Mouse (Mus musculus) gastrocnemius, adult 8-10 months (tissue): Measurements from ENCODE around the gene Wnt2b. TPM values are rescaled to one million over a fixed set of nuclear protein-coding genes. Genes with fewer than 3 reads are reported as not detected.

Source experiments
- DNase-seq, 2 experiments: peaks; one replicate each; pipeline ENCODE4 v3.0.0; 2022; ENCODE audit warnings: low spot score in 2 of 2
- total RNA-seq, 4 experiments: library from RNA; stranded (reverse); gene quantifications; 2 replicates each; pipeline ENCODE4 v1.2.4; 2022

Gene Wnt2b
- total RNA-seq, 4 experiments from 2014 or later = 0.07 to 0.46 (median 0.10) TPM

GRCm38 (mm10) chr3:104963331-104964276 lies 1.9 kb upstream of the Wnt2b start:
- no peak for DNase-seq

GRCm38 (mm10) chr3:104962866-104963265 lies 1.1 kb upstream of the Wnt2b start:
- DNase-seq = no peak

DNA sequence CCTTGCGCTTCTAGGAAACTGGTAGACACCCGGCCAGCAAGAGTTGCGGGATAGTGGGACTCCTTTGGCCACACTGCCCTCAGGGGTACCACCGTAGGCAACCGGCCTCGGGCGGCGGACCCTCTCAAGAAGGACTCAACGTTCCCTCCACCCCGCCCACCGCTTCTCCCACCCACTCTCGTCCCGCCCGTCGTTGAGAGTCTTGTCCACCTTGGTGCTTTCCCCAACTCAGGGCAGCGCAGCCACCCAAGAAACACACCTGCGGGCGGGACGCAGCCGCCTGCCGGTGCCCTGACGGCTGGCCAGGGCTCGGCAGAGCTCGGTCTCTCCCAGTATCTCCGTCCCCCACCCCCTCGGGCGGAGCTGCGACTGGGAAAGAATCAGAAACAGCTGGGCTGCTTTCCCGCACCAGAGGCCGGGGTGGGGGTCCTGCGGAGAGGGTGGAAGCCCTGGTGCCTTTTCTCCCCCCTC lies 455 bp upstream of the Wnt2b start:
- no peak for DNase-seq

GRCm38 (mm10) chr3:104960026-104961000 lies 1.4 kb downstream of the Wnt2b start:
- no peak for DNase-seq

DNA sequence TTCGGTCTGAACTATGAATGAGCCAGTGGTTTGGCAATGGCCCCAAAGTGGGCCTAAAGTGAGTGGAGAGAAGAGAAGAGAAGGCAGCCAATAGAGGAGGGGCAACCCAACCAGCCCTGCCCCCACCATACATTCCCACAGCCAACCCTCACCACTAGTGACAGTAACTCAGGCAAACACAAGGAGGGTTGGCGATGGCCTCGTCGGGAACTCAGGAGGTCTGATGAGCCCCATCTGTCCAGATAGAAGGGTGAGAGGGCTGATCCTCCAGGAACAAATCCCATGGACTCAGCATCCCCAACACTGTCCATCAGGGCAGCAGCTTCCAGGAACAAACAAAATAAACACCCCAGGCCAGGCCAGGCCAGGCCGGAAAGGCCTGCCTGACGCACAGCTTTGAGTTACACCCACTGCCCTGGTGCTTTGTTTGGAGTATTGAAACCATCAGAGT lies 5.6 kb downstream of the Wnt2b start:
- DNase-seq = no peak

DNA sequence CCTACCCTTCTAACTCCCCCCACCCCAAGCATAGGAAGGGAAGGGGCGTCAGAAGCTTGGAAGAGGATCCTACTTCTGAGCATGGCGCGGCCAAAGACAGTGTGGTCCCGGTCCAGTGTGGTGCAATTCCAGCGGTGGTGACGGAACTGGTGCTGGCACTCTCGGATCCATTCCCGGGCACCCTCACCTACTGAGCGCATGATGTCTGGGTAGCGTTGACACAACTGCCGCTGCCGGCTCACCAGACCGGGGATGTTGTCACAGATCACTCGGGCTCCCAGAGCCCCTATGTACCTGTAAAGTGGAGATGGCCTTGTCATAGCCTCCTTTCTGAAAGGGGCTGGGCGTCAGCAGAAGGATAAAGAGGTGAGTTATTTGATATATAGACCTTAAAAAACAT lies 7.2 kb downstream of the Wnt2b start:
- DNase-seq = no peak

GRCm38 (mm10) chr3:104954137-104954536 lies 7.6 kb downstream of the Wnt2b start:
- DNase-seq = no peak

DNA sequence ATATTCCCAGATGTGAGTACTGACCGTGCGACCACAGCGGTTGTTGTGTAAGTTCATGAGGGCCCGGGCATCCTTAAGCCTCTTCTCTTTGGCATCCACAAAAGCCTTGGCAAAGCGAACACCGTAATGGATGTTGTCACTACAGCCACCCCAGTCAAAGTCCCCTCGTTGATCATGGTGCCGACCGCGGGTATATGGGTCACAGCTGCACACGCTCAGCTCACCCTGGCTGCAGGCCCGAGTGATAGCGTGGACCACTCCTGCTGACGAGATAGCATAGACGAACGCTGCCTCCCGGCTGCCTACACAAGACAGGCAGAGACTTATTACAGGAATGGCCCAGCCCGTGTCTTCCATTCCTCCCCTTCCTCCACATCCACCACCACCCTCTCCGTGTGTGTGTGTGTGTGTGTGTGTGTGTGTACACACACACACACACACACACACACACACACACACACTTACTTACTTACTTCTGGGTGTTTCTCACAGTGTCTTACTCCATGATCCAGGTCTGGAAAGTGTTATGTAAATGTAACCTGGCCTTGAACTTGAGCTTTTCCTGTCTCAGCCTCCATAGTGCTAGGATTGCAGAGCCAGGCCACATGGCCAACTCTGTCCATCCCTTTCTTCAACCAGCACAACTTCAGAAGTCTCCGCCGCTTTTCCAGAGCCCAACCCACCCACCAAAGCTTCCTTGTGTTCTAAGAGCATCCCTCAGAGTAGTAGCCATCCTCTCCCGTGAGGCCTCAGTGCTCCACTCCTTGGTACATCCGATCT lies 8.6 kb downstream of the Wnt2b start:
- no peak for DNase-seq

DNA sequence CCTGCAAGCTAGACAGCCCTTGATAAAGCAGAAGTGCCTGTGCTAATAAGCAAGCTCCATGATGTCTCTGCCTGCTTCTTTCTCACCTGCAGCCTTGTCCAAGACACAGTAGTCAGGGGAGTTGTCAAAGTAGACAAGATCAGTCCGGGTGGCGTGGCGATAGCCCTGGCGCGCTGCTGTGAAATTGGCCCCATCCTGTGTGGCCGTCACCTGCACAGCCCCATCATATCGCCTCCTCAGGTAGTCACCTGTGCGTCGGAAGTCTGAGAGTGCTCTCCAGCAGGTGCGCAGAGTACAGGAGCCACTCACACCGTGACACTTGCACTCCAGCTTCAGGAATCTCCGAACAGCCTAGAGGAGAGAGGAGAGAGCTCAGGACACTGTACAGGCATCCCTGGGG lies 10.8 kb downstream of the Wnt2b start:
- no peak for DNase-seq

GRCm38 (mm10) chr3:104944894-104945293 lies 16.8 kb downstream of the Wnt2b start:
- no peak for DNase-seq

DNA sequence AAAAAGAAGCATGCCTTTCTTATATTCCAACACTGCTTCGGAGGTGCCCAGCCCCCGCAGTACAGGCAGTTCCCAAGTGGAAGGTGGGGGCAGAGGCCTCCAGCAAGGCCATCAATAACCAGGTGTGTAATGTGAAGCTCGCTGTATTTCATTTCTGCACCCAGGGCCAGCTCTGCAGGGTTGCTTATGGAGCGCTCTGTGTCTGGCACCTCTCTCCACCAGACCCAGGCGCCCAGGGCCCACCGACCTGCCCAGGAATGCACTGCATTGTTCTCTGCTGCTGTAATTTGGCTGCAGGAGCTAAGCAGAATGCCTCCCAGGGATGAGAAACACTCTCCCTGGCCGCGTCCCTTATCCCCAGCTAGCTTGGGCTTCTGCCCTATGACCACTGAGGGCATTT lies 18.4 kb downstream of the Wnt2b start:
- no peak for DNase-seq

- DNase-seq = no peak
Observed at GRCm38 (mm10) chr3:104942682-104943081, 19.0 kb downstream of the Wnt2b start.

DNA sequence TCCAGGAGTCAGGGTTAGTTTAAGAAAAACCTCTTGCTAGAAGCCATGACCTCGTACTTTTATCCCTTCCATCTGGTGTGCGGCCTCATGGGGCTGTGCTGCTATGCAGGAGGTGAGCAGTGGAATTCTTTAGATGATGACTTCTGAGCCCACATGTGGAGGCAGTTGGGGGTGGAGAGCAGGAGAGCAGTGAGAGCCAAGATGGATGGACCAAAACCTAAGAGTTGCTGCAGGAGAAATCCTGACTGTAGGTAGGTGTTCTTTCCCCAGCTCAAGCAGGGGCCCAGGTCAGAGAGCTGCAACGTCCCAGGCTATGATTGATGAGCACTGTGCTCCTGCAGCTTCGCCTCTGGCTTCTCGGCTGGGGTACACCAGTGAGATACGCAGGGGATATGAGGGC lies 21.0 kb downstream of the Wnt2b start:
- no peak for DNase-seq

GRCm38 (mm10) chr3:104938327-104938726 lies 23.4 kb downstream of the Wnt2b start:
- no peak for DNase-seq

- DNase-seq = no peak
Observed at GRCm38 (mm10) chr3:104937728-104938305, 23.9 kb downstream of the Wnt2b start.

GRCm38 (mm10) chr3:104929385-104929784 lies 32.3 kb downstream of the Wnt2b start:
- DNase-seq = no peak

GRCm38 (mm10) chr3:104914986-104915385 lies 46.7 kb downstream of the Wnt2b start:
- no peak for DNase-seq

GRCm38 (mm10) chr3:104909195-104909594 lies 52.5 kb downstream of the Wnt2b start:
- DNase-seq = no peak

DNA sequence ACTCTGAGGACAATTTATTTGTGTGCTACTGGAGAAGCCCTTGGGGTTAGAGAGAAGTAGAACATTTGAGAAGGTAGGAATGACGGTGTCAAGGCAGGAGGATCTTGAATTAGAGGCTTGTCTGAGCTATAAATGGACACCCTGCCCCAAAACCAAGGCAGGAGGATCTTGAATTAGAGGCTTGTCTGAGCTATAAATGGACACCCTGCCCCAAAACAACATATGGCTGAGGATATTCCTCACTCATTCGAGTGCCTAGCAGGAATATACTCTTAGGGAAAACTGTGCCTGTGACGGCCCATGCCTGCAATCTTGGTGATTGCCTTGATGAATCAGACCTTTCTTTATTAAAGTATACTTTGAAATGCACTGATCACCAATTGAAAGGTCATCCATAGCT lies 55.7 kb downstream of the Wnt2b start:
- no peak for DNase-seq

DNA sequence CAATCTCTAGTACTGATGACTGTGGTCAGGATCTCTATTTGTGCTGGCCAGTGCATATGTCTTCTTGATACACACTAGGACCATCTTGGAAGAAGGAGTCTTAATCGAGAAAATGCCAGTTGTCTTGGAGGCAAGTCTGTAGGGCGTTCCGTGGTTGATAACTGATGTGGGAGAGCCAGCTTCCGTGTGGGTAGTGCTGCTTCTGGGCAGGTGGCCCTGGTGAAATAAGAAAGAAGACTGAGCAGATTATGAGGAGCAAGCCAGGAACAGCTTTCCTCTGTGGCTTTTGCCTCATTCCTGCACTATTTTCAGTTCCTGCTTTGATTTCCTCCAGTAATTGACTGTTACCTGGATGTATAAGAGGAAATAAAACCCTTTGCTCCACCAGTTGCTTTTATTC lies 56.3 kb downstream of the Wnt2b start:
- DNase-seq = no peak

- no peak for DNase-seq
Observed at GRCm38 (mm10) chr3:104901154-104901553, 60.6 kb downstream of the Wnt2b start.
